ENCODE assay signal across 20 mouse cellular contexts in the genomic region with DNA sequence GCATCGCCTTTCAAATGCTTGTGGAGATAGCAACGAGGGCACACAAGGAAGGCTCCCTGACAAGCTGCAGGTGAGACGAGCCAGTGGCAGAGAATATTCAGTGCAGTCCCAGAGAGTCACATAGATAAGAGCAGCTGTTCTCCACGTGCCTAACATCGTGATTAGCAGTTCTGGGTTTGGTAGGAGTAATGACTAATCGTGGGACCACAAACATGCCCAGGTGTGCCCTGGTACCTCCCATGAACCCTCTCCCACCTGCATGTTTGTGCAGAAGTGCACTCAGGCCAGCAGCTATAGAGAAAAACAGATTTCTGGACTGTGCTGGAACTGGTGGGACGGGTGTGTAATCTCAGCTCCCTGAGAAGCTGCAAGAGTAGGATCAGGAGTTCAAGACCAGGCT.
DNase-seq lines count a peak whose midpoint lies in the region; ATAC-seq and TF ChIP-seq lines count a peak whose summit lies in the region.
"Had no signal": no experiment of that assay in that cellular context is flagged by ENCODE, and none has a peak within 500 bp of the region (broad histone marks: within the 10 kb centered on the region; RNA-seq: fewer than 3 reads in every experiment).

No protein-coding gene starts in this region.

- ATAC-seq in liver, embryonic 16.5 days (ENCODE audit: low read depth), result no peak
- peak; percentile 66 for ATAC-seq in G1E (ENCODE audit: extremely low read depth, insufficient number of reproducible peaks, low FRiP score, poor library complexity, severe bottlenecking)
- ATAC-seq in intestine, postnatal 0 days, result peak; percentile 86
- ATAC-seq: activated CD4-positive, CD25-positive, alpha-beta regulatory T cell, adult 4 months; forebrain, embryonic 15.5 days had no signal

- H3K36me3 ChIP-seq in liver, embryonic 16.5 days (ENCODE audit: control insufficient read depth, insufficient read depth), result no peaks in the 10 kb centered on the region
- no peaks in the 10 kb centered on the region for H3K36me3 ChIP-seq in G1E (replicated peaks)
- H3K36me3 ChIP-seq in intestine, postnatal 0 days (ENCODE audit: control insufficient read depth, insufficient read depth), result no peaks in the 10 kb centered on the region
- H3K36me3 ChIP-seq: embryonic facial prominence, embryonic 12.5 days; forebrain, embryonic 15.5 days; heart, embryonic 15.5 days; hindbrain, embryonic 10.5 days had no signal

- WGBS in liver, embryonic 16.5 days (ENCODE audit: insufficient replicate concordance), result 59% methylated on average over 7 of the region's 7 CpGs
- WGBS in intestine, postnatal 0 days, result 44% methylated on average over 7 of the region's 7 CpGs

- no peak for TF ChIP-seq CTCF in G1E (IDR thresholded peaks at IDR 0.05; ENCODE audit: low read depth, low read length)
- TF ChIP-seq CTCF in intestine, postnatal 0 days (IDR thresholded peaks at IDR 0.05; ENCODE audit: low read depth), result no peak

- H3K4me1 ChIP-seq in liver, embryonic 16.5 days (ENCODE audit: control insufficient read depth, low read depth, low read length), result no peaks in the 10 kb centered on the region; the same call in none of the 2 replicates
- peaks cover 25% of the 10 kb centered on the region for H3K4me1 ChIP-seq in G1E (ENCODE audit: insufficient read depth, low read depth, low read length)
- H3K4me1 ChIP-seq in intestine, postnatal 0 days (replicated peaks; ENCODE audit: control insufficient read depth, insufficient read depth, low read length), result peaks cover 7% of the 10 kb centered on the region; the same call in 1 of the 2 replicates
- H3K4me1 ChIP-seq: embryonic facial prominence, embryonic 12.5 days; forebrain, embryonic 15.5 days; heart, embryonic 15.5 days had no signal

- H3K27ac ChIP-seq in liver, embryonic 16.5 days (ENCODE audit: low read length), result 0 out of 2 replicates have a peak overlapping the region, but pooled peaks have one; percentile 24
- H3K27ac ChIP-seq in intestine, postnatal 0 days (ENCODE audit: low read depth, low read length), result no peak overlapping the region
- H3K27ac ChIP-seq: embryonic facial prominence, embryonic 12.5 days; forebrain, embryonic 15.5 days; heart, adult 2 months; heart, embryonic 15.5 days; hindbrain, embryonic 10.5 days; hindbrain, embryonic 14.5 days had no signal

- no peaks in the 10 kb centered on the region for H3K27me3 ChIP-seq in liver, embryonic 16.5 days (ENCODE audit: control insufficient read depth, insufficient read depth, low read depth, low read length)
- H3K27me3 ChIP-seq in G1E (ENCODE audit: insufficient read depth, low read length), result no peaks in the 10 kb centered on the region
- no peaks in the 10 kb centered on the region for H3K27me3 ChIP-seq in intestine, postnatal 0 days (replicated peaks; ENCODE audit: control insufficient read depth, insufficient read depth, low read length)
- H3K27me3 ChIP-seq: embryonic facial prominence, embryonic 12.5 days; forebrain, embryonic 15.5 days; heart, embryonic 15.5 days had no signal

- H3K4me3 ChIP-seq in liver, embryonic 16.5 days (ENCODE audit: low read depth, low read length), result no peak overlapping the region
- H3K4me3 ChIP-seq in G1E (ENCODE audit: low read depth, low read length), result no peak overlapping the region
- no peak overlapping the region for H3K4me3 ChIP-seq in intestine, postnatal 0 days (ENCODE audit: low read depth, low read length)
- H3K4me3 ChIP-seq: embryonic facial prominence, embryonic 12.5 days; forebrain, embryonic 15.5 days; heart, adult 2 months; heart, embryonic 15.5 days; hindbrain, embryonic 10.5 days had no signal

- H3K4me2 ChIP-seq in liver, embryonic 16.5 days (ENCODE audit: low read depth, low read length), result no peak overlapping the region
- no peak overlapping the region for H3K4me2 ChIP-seq in intestine, postnatal 0 days (replicated peaks; ENCODE audit: low read depth)
- H3K4me2 ChIP-seq: embryonic facial prominence, embryonic 12.5 days; forebrain, embryonic 15.5 days; heart, embryonic 11.5 days; heart, embryonic 15.5 days; hindbrain, embryonic 14.5 days had no signal

- no peaks in the 10 kb centered on the region for H3K9me3 ChIP-seq in liver, embryonic 16.5 days (replicated peaks; ENCODE audit: control insufficient read depth, low read length)
- no peaks in the 10 kb centered on the region for H3K9me3 ChIP-seq in G1E (replicated peaks)
- H3K9me3 ChIP-seq in intestine, postnatal 0 days (ENCODE audit: control insufficient read depth), result no peaks in the 10 kb centered on the region
- H3K9me3 ChIP-seq: embryonic facial prominence, embryonic 12.5 days; forebrain, embryonic 15.5 days; heart, embryonic 15.5 days; hindbrain, embryonic 10.5 days had no signal

- H3K9ac ChIP-seq in liver, embryonic 16.5 days (ENCODE audit: low read depth, low read length), result no peak overlapping the region
- H3K9ac ChIP-seq in intestine, postnatal 0 days (ENCODE audit: low read depth, low read length), result no peak overlapping the region; the same call in 1 of the 2 replicates
- H3K9ac ChIP-seq: embryonic facial prominence, embryonic 12.5 days; forebrain, embryonic 15.5 days; heart, embryonic 15.5 days; hindbrain, embryonic 14.5 days had no signal

- no peak for DNase-seq in liver
- DNase-seq in A20 (ENCODE audit: low read depth, low spot score), result peak; percentile 64
- no peak for DNase-seq in G1E (ENCODE audit: low spot score)
- no peak for DNase-seq in thymus, adult 18-20 months
- no peak for DNase-seq in T-cell, adult 2 months (ENCODE audit: low spot score)
- DNase-seq: adrenal gland, postnatal 14 days; cerebellum, adult 2 months; cerebellum, postnatal 10 days; gastrocnemius, postnatal 10 days; heart, adult 2 months; heart, postnatal 14 days had no signal
